Comparison of ENCODE assay signal across 8 mouse cellular contexts in the genomic region with DNA sequence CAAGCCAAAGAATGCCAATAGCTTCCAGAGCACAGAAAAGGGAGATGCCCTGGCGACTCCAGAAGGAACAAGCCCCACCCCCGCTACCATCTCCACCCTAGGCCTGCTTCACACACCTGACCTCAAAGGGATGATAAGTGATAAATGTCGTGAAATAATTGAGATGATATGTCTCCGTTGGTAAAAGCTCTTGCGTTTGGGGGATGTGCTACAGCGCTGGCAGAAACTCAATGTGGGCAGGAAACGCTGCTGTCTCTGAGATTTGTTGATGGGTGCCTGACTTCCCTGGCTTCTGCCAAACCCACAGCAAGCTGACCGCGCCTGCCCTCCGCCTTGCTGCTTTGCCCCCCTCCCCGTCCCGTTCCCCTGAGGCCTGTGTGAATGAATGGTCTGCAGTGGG. TPM values are rescaled to one million over a fixed set of nuclear protein-coding genes. Genes with fewer than 3 reads are reported as not detected.
DNase-seq lines count a peak whose midpoint lies in the region; TF ChIP-seq lines count a peak whose summit lies in the region.

No protein-coding gene starts in this region.

- H3K79me2 ChIP-seq in heart, adult 2 months (replicated peaks; ENCODE audit: control insufficient read depth, insufficient read depth, low read length): peaks cover 3% of the 10 kb centered on the region

- no peak overlapping the region for H3K4me3 ChIP-seq in heart, adult 2 months

- H3K36me3 ChIP-seq in heart, adult 2 months (ENCODE audit: control insufficient read depth, insufficient read depth, low read length): peaks cover 30% of the 10 kb centered on the region

- H3K9ac ChIP-seq in heart, adult 2 months (ENCODE audit: low read depth, low read length): peak overlapping the region; percentile 46

- intact Hi-C loops in heart, adult 2 months (cut with DNase I): no loop called here
- intact Hi-C loops in heart, postnatal 25 days (cut with DNase I): no loop called here
- intact Hi-C loops in gastrocnemius, postnatal 14 days (cut with DNase I; ENCODE audit: low total_unique reads): no loop called here

- WGBS in heart, adult 2 months: 10% methylated on average over 12 of the region's 12 CpGs

- no peaks in the 10 kb centered on the region for H3K27me3 ChIP-seq in heart, adult 2 months (ENCODE audit: control insufficient read depth, insufficient read depth, low read length)

- peak overlapping the region; percentile 60 for H3K27ac ChIP-seq in heart, adult 2 months

- TF ChIP-seq POLR2A in heart, adult 2 months (IDR thresholded peaks at IDR 0.05; ENCODE audit: insufficient read depth, low read depth, low read length): no peak

- TF ChIP-seq CTCF in heart, adult 2 months (IDR thresholded peaks at IDR 0.05): no peak

- DNase-seq in heart, adult 2 months: peak; percentile 47 to 66
- DNase-seq in heart, postnatal 25 days (ENCODE audit: low spot score): no peak
- DNase-seq in NIH3T3 (ENCODE audit: low read depth): peak; percentile 71
- DNase-seq in heart, postnatal 4 days: peak; percentile 55
- peak; percentile 67 for DNase-seq in lung, postnatal 14 days
- DNase-seq in gastrocnemius, postnatal 14 days: no peak
- DNase-seq in layer of hippocampus, adult 9-10 months (ENCODE audit: low spot score): no peak
- no peak for DNase-seq in spleen, postnatal 10 days (ENCODE audit: low spot score in 2 of 2)

- no peak for TF ChIP-seq EP300 in heart, adult 2 months (IDR thresholded peaks at IDR 0.05; ENCODE audit: insufficient read depth, low read depth, low read length)

- peaks cover 30% of the 10 kb centered on the region for H3K4me1 ChIP-seq in heart, adult 2 months (ENCODE audit: control insufficient read depth, insufficient read depth, low read length)

RNA-seq across cellular contexts. Expression of a gene that starts 6.8 kb away (rescaled TPM):
- 100 to 1,000 TPM; 120 TPM for total RNA-seq in heart, adult 2 months (2021)
- 100 and 140 TPM in 2 replicates for polyA plus RNA-seq in heart, adult 2 months (2012; rRNA removed)
- 100 to 1,000 TPM; 153 to 157 TPM for total RNA-seq in heart, postnatal 25 days (2021)
- total RNA-seq in heart, postnatal 4 days (2021): 10 to 100 TPM; 87.1 to 89.9 TPM
- 10 to 100 TPM; 51.4 to 54.4 TPM for total RNA-seq in gastrocnemius, postnatal 14 days (2021)

RNA-seq across cellular contexts. Expression of a gene that starts 44.0 kb away (rescaled TPM):
- 10 to 100 TPM; 47.0 to 62.7 TPM for total RNA-seq in heart, adult 2 months (2021)
- polyA plus RNA-seq in heart, adult 2 months (2012; rRNA removed): 63.4 and 99.8 TPM in 2 replicates
- total RNA-seq in heart, postnatal 25 days (2021): 10 to 100 TPM; 65.5 to 74.3 TPM
- 10 to 100 TPM; 38.9 to 40.9 TPM for total RNA-seq in heart, postnatal 4 days (2021)
- 10 to 100 TPM; 16.0 to 16.9 TPM for total RNA-seq in gastrocnemius, postnatal 14 days (2021)

Comparison
In these comparisons a context has a peak if more than half of its experiments do, and no peak if none do; other contexts are left out.
1. DNase-seq: peak in heart, adult 2 months (2 of 2), NIH3T3 (single experiment), heart, postnatal 4 days (single experiment) and lung, postnatal 14 days (single experiment); none in heart, postnatal 25 days (single experiment), gastrocnemius, postnatal 14 days (single experiment), layer of hippocampus, adult 9-10 months (single experiment) and spleen, postnatal 10 days (0 of 2).